Mouse (Mus musculus) erythroblast, adult 5-6 weeks (primary cell): Measurements from ENCODE around the gene Adsl. TPM values are rescaled to one million over a fixed set of nuclear protein-coding genes. Genes with fewer than 3 reads are reported as not detected.

Experiments used
- ATAC-seq: replicated peaks from 2 replicates; pipeline ENCODE4 v1.8.0; 2016; ENCODE audit warnings: moderate number of reproducible peaks, mild to moderate bottlenecking, moderate TSS enrichment, inconsistent platforms; ENCODE audit not compliant: poor library complexity, low FRiP score, severe bottlenecking
- total RNA-seq, 2 experiments: library from RNA; stranded (forward) in 1 of 2; stranded (reverse) in 1 of 2; fragments of 150-400 nt in 1 of 2; fragments of 200-764, 138-1000 nt in 1 of 2; gene quantifications; 2 replicates each; pipeline versions ENCODE4 v1.2.3 to v1.2.4; 2015 to 2017; ENCODE audit warnings: low replicate concordance in 2 of 2

The Adsl gene
- total RNA-seq, 2 experiments from 2014 or later, result 9.6 to 29.2 TPM

- ATAC-seq, result no peak
Observed at GRCm38 (mm10) chr15:81000419-81001138, 52.3 kb downstream of the Adsl start.

- ATAC-seq, result no peak
Observed at GRCm38 (mm10) chr15:81006127-81006735, 57.9 kb downstream of the Adsl start.

GRCm38 (mm10) chr15:81007339-81007738 lies 59.0 kb downstream of the Adsl start:
- no peak for ATAC-seq

- ATAC-seq, result no peak
Observed at GRCm38 (mm10) chr15:81007905-81008304, 59.6 kb downstream of the Adsl start.

GRCm38 (mm10) chr15:81008689-81009123 lies 60.4 kb downstream of the Adsl start:
- no peak for ATAC-seq

GRCm38 (mm10) chr15:81010114-81010513 lies 61.8 kb downstream of the Adsl start:
- no peak for ATAC-seq

- ATAC-seq, result no peak
Observed at GRCm38 (mm10) chr15:81011523-81011922, 63.2 kb downstream of the Adsl start.

GRCm38 (mm10) chr15:81012359-81012758 lies 64.1 kb downstream of the Adsl start:
- no peak for ATAC-seq

GRCm38 (mm10) chr15:81013186-81013585 lies 64.9 kb downstream of the Adsl start:
- no peak for ATAC-seq

- no peak for ATAC-seq
Observed at GRCm38 (mm10) chr15:81015068-81015744, 66.9 kb downstream of the Adsl start.

- ATAC-seq, result no peak
Observed at GRCm38 (mm10) chr15:81016488-81016887, 68.2 kb downstream of the Adsl start.

GRCm38 (mm10) chr15:81017308-81017707 lies 69.0 kb downstream of the Adsl start:
- ATAC-seq, result no peak

Other genes starting within 250 kb of the Adsl start
- 138 and 146 TPM in 2 replicates for gene Tnrc6b, start 237.2 kb upstream of the Adsl start, total RNA-seq (2015; ENCODE audit: low replicate concordance)
- 214 and 245 TPM in 2 replicates for gene Tnrc6b, start 237.2 kb upstream of the Adsl start, total RNA-seq (2017; ENCODE audit: low replicate concordance)
- gene Sgsm3, start 29.3 kb downstream of the Adsl start, total RNA-seq (2015; ENCODE audit: low replicate concordance), result 5.6 TPM in 1 of 2 replicates, not detected in the other
- 9.5 and 10.0 TPM in 2 replicates for gene Sgsm3, start 29.3 kb downstream of the Adsl start, total RNA-seq (2017; ENCODE audit: low replicate concordance)
- gene Mrtfa, start 242.3 kb downstream of the Adsl start, total RNA-seq (2015; ENCODE audit: low replicate concordance), result 12.7 and 19.2 TPM in 2 replicates
- 4.9 and 10.9 TPM in 2 replicates for gene Mrtfa, start 242.3 kb downstream of the Adsl start, total RNA-seq (2017; ENCODE audit: low replicate concordance)